Mouse (Mus musculus): ENCODE data around the gene Gm29735. TPM values are rescaled to one million over a fixed set of nuclear protein-coding genes. Genes with fewer than 3 reads are reported as not detected.
"Not testable (repeated sequence)": the region's sequence is repeated elsewhere in the genome, so short reads cannot be mapped to it uniquely, and the experiment has no call there.

Gene Gm29735
- polyA plus RNA-seq (2015; fragmentation: Nextera tagmentation; extraction: Ambion mirVana): not detected in 2 replicates

DNA sequence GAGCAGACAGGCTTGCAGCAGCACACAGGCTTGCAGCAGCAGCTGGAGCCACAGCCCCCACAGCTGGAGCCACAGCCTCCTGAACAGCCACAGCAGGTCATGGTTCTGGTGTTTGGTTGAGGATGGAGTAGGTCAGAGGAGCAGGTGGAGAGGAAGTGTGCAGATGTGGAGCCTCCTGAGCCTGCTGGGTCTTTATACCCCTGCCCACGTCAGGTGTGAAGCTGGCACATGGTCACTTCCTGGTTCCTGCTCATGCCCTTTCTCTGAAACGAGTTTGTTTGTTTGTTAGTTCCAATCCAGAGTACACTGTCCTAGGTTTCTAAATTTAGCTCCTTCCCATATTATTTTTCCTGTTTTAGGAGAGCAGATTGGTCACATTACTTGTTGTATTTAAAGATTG, at the start of gene Gm29735:
Gene Gm29735, minus strand, starts transcription at position 101 of the 400 bp plus-strand sequence.
- not testable (repeated sequence) for DNase-seq (ENCODE audit: low spot score)

DNA sequence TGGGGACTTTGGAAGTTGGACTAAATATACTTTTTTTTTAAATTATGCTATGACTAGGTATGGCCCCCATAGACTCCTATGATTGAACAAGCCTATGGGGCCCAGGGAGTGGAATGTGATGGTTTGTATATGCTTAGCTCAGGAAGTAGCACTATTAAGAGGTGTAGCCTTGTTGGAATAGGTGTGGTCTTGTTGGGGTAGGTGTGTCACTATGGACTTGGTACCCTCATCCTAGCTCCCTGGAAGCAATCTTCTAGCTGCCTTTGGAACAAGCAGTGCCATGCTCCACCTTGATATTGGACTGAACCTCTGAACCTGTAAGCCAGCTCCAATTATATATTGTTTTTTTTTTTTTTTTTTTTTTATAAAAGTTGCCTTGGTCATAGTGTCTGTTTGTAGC, 48.6 kb upstream of the Gm29735 start:
- no peak for DNase-seq (ENCODE audit: low spot score)

DNA sequence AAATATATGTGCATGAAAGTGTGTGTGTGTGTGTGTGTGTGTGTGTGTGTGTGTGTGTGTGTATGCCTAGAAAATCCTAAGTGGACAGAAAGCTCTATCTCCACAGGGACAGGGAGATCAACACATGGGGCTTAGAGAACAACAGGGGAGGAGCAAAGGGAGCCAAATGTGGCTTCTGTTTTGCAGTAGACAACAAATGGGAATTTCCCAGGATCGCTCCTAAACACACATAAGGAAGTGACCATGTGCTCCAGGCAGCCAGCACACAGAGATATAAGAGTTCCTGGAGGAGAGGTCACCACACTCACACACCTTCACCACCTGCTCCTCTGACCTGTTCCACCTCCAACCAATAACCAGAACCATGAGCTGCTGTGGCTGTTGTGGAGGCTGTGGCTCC, 44.2 kb upstream of the Gm29735 start, which contains the start of gene Krtap5-3:
Gene Krtap5-3, plus strand, starts transcription at position 301 of the 400 bp plus-strand sequence.
- DNase-seq (ENCODE audit: low spot score): no peak

DNA sequence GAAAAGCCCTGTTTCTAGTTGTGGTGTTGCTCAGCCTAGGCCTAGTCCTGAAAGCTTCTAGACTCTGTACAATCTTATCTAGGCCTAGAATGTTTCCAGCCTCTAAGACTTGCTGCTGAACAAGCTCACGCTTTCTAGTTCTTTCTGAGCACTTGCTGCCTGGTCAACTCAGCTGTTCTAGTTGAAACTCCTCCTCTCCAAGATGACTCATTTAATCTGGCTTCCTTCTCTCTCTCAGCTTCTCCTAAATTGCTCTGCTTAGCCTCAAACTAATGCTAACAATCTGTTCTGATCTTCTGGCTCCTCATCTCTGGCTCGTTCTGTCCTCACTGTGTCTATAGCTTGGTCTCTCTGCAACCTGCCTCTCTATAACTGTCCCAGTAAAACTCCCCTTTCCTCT, 41.8 kb upstream of the Gm29735 start:
- DNase-seq (ENCODE audit: low spot score): no peak

GRCm38 (mm10) chr7:142190289-142190688, 33.4 kb upstream of the Gm29735 start, which contains the start of gene Gm10153:
Gene Gm10153 (minus strand): TSS chr7:142190389.
- DNase-seq (ENCODE audit: low spot score): no peak

DNA sequence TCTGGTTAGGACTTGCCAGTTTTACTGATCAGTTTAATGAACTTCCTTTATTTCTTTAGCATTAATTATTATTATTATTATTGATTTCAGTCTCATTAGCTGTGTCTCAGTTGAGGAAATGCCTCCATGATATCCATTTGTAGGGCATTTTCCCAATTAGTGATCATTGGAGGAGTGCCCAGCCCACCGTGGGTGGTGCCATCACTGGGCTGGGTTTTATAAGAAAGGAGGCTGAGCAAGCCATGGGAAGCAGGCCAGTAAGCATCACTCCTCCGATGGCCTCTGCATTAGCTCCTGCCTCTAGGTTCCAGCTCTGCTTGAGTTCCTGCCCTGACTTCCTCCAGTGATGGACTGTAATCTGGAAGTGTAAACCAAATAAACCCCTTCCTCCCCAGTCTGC, 31.2 kb upstream of the Gm29735 start:
- DNase-seq (ENCODE audit: low spot score): no peak

DNA sequence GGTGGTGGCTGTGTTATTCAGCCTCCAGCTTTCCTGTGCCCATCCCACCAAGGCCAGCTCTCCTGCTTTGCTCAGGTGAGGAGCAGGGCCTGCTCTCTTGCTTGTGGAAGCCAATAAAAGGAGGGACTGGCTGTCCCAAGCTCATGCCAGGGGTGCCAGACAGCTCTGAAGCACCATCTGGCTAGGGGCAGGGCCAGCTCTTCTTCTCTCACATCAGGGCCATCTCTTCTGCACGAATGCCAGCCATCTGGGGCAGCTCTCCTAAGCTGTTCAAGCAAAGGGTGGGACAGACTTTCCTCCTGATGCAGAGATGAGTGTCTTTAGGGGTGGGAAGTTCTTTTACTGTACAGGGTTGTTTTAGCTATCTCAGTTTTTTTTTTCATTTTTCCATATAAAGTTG, 24.1 kb upstream of the Gm29735 start:
- no peak for DNase-seq (ENCODE audit: low spot score)

- DNase-seq (ENCODE audit: low spot score): no peak
These were observed 21.8 kb upstream of the Gm29735 start for GRCm38 (mm10) chr7:142178685-142179084.

DNA sequence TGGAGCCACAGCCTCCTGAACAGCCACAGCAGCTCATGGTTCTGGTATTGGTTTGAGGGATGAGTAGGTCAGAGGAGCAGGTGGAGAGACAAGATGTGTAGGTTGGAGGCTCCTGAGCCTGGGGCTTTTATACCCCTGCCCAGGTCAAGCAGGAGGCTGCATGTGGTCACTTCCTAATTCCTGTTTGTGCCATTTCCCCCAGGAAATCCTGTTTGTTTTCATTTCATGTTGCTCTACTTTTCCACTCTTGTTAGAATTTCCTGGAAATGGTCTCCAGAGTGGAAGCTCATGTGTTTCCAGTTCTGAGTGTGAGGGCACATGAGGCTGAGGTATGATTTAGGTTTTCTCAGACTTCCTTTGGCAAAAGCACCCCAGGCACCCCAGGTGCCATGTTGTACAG, 19.0 kb upstream of the Gm29735 start, which contains the start of gene Krtap5-2:
Gene Krtap5-2, minus strand, starts transcription at position 101 of the 400 bp plus-strand sequence.
- DNase-seq (ENCODE audit: low spot score): not testable (repeated sequence)

DNA sequence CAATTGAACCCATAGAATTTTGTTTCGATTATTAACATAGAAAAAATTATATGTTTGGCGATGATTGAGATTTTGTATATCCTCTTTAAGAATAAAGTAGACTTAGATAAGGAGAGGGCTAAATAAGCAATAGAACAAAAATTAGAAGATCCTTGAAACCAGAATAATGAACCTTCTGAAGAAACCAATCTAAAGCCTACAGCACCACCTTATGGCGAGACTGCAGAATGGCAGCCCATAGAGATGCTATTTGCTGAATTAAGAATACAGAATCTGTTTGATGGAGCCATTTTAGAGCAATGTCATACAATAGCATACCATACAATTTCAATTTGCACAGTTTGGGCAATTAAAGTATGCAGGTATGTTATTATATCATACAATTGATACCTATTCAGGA, 12.9 kb upstream of the Gm29735 start:
- peak; percentile 43 for DNase-seq (ENCODE audit: low spot score)

GRCm38 (mm10) chr7:142165639-142166038, 8.7 kb upstream of the Gm29735 start, which contains the start of gene Gm4553:
Gene Gm4553 (minus strand): TSS chr7:142165739.
- DNase-seq (ENCODE audit: low spot score): not testable (repeated sequence)

DNA sequence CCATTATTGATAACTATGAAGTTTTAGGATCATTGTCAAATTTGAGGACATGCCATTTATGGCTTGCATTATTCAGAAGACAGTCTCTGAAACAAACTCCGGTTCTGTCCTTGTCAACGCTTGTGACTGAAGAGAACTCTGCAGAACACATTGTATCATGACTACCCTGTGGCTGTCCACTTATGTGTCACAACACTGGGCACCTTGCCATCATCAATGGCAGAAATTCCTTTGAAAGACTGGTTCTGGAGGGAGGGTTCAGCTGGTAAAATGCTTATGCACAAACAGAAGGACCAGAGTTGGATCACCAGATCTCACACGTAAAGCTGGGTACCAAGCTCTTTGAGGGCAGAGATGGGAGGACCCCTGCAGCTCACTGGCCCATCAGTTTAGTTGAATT, 2.5 kb upstream of the Gm29735 start:
- no peak for DNase-seq (ENCODE audit: low spot score)

GRCm38 (mm10) chr7:142155308-142155707, 1.6 kb downstream of the Gm29735 start:
- DNase-seq (ENCODE audit: low spot score): no peak

GRCm38 (mm10) chr7:142152191-142152590, 4.7 kb downstream of the Gm29735 start:
- no peak for DNase-seq (ENCODE audit: low spot score)

GRCm38 (mm10) chr7:142148633-142149032, 8.3 kb downstream of the Gm29735 start:
- DNase-seq (ENCODE audit: low spot score): no peak

DNA sequence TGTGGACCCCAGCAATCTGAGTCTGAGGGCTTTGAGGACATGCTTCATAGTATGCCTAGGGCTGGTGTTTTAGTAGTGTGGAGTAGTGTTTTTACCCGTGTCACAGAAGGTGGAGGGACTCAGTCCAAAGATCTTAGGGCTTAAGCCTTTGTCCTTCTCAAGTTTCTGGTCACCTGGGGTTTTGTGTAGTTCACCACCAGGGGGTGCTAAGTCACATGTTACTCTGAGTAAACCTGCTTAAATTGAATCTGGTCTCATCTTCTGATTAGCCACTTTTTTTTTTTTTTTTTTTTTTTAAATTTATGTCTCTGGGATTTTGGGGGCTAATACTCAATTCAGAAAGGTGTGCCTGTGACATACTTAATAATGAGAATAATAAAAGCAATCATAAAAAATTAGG, 10.9 kb downstream of the Gm29735 start:
- peak; percentile 46 for DNase-seq (ENCODE audit: low spot score)

DNA sequence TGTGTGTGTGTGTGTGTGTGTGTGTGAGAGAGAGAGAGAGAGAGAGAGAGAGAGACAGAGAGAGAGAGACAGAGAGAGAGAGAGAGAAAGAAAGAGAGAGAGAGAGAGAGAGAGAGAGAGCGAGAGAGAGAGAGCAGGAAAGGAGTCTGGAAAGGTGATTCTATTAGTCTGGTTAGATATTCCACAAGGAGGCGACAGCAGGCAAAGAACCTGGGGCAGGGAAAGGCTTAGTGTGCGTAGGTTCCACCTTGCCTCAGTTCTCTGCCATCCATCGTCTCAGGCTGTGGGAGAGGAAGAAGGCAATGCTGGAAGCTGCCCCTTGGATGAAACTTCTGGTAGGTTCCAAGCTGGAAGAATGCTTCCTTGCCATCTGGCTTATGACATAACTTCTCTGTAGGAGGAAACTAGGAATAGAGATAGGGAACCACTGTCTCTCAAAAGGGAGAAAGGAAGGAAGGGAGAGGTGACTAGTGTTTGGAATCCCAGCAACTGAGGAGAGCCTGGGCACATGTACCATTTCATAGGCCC, 11.4 kb downstream of the Gm29735 start:
- no peak for DNase-seq (ENCODE audit: low spot score)

- no peak for DNase-seq (ENCODE audit: low spot score)
These were observed 12.4 kb downstream of the Gm29735 start, which contains the start of gene Gm45337 for GRCm38 (mm10) chr7:142144507-142144906. Gene Gm45337 (minus strand): TSS chr7:142144607.

DNA sequence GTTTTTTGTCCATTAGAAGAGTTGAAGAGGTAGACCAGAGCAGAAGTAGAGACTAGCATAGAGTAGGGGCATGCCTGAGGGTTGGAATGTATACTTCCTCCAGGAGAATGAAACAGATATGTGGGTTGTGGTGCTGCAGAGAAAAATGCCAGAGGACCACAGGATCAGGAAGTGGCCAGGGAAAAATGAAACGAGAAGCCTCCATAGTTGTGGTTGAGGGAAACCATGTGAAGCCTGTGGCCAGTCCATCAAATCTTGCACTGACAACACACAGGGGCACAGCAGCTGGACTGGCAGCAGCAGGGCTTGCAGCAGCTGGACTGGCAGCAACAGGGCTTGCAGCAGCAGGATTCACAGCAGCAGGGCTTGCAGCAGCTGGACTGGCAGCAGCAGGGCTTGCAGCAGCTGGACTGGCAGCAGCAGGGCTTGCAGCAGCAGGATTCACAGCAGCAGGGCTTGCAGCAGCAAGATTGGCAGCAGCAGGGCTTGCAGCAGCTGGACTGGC, 13.4 kb downstream of the Gm29735 start:
- not testable (repeated sequence) for DNase-seq (ENCODE audit: low spot score)

- DNase-seq (ENCODE audit: low spot score): no peak
These were observed 16.2 kb downstream of the Gm29735 start for GRCm38 (mm10) chr7:142140696-142141095.

DNA sequence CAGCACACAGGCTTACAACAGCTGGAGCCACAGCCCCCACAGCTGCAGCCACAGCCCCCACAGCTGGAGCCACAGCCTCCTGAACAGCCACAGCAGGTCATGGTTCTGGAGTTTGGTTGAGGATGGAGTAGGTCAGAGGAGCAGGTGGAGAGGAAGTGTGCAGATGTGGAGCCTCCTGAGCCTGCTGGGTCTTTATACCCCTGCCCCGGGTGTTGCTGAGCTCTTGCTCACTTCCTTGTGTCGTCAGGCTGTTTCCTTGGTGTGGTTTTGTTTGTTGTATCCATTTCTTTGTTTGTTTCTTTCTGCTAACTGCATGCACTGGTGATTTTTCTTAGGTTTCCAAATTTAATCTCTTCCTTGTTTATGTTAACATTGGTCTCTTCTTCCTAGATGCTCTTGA, 21.0 kb downstream of the Gm29735 start, which contains the start of gene Gm39115:
Gene Gm39115, minus strand, starts transcription at position 101 of the 400 bp plus-strand sequence.
- not testable (repeated sequence) for DNase-seq (ENCODE audit: low spot score)

DNA sequence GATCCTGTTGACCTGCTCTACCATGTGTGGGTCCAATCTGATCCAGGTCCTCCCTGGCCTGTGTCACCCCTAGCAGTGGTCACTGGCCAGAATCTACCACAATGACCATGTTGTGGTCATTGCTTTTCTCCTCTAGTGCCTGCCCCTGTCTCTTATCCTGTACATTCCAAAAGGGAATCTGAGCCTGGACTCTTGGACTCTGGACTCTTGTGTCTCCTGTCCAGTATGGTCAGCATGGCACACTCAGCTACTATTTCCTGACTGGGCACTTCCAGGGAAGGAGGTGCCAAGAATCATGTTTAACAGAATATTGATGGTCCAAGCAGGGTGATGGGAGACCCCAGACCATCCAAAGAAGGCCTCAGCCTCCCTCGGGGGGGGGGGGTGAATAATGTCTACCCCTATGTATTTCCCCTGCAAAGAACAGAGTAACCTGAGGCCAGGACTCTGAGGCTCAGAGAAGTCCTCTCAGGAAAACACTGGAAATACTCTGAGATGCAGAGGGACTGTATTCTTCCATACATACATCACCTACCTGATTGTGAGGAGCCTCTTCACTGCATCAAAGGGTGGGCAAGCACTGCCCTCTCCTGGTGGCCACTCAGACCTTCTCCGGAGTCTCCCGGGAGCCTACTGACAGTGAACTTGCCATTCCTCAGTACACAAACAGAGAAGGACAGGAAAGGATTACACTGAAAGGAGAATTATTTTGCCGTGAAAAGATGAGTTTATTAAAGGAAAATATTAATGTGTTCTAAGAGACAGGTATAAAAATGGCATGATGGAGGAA, 22.5 kb downstream of the Gm29735 start:
- no peak for DNase-seq (ENCODE audit: low spot score)

Data from thymus, postnatal 0 days (tissue).